Mouse (Mus musculus): Measurements from ENCODE around the gene Psg29.

Gene Psg29

DNA sequence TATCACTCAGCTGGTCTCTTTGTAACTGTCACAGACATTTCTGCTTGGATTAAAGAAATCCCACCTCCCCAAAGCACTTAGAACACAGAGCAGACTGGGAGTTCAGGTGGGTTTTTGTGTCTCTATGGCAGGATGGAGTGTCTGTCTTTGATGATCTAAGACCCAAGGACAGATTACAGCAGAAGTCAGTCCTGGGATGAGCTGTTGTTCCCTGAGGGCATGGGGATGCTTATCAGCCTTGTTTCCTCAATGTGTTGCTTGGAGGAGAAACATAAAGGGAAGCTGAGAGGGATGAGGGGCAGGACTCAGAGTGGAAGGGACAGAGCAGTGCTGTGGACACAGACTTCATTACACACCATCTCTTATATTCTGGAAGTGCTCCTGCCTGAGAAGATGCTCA lies at the start of gene Psg29:
Gene Psg29, plus strand, starts transcription at position 301 of the 400 bp plus-strand sequence.
- DNase-seq (ENCODE audit: low spot score in 2 of 2), result no peak

DNA sequence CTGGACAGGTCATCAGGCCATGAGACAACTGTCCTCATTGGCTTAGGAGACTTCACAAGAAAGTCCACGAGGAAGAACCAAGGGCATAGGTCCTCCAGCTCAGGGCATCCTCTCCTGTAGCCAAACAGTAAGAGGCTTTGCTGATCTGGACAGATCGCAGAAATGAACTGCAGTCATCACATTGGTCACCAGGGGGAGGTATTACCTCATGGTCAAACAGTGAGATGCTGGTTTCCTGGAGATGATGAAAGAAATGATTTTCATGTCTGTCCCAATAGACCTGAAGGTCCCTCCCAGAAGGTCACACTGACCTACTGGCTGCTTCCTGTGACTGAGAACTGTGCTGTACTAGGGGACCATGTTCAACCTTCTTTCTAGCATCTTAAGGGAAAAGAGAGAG lies 47.6 kb upstream of the Psg29 start:
- peak; percentile 23 to 47 for DNase-seq (ENCODE audit: low spot score in 2 of 2)

DNA sequence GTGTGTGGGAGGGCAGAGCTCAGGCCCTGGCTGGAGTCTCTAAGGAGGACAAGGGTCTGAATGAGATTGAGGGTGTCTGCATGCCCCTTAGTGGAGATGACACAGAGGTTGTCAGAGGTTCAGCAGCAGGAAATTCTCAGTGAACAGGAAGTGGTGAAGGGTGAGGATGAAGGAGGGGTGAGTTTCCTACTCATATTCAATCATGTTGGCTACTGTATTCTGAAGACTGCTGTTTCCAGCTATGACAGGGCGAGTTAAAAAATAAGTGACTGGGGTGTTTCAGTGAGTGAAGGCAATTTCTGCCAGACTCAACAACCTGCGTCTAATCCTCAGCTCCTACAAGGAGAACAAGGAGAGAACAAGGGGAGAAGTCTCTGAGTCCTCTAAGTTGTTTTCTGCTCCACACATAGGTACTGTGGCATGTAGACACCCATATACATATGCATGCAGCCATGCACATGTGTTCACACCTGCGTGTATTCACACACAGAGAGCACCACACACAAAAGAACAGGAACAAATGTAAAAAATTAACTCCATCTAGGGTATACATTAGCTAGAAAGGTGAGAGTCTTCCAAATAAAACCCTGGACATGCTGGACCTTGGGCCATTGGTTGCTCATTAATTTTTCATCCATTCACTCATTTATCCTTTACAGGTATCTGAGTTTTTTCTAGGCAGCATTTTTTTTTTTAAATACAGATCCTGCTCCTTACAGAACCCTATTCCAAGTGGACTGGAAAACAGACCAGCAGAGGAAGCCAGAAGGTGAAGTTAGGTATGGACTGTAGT lies 46.2 kb upstream of the Psg29 start:
- no peak for DNase-seq (ENCODE audit: low spot score in 2 of 2)

DNA sequence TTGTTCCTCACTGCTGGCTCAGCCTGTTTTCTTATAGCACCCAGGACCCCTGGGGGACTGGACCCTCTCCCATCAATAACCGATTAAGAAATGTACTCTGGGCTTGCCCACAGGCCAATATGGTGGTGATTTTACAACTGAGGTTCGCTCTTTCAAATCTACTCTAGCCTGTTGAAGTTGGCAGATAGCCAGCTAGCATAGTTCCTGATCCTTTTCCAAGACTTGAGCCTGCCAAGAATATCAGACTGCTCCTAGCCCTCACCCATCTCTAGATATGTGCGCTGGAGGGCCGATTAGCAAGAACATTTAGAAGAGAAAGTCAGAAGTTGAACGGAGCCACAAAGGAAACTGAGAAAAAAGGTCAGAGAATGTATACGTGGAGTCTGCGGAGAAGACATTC lies 44.3 kb upstream of the Psg29 start:
- DNase-seq (ENCODE audit: low spot score in 2 of 2), result no peak

DNA sequence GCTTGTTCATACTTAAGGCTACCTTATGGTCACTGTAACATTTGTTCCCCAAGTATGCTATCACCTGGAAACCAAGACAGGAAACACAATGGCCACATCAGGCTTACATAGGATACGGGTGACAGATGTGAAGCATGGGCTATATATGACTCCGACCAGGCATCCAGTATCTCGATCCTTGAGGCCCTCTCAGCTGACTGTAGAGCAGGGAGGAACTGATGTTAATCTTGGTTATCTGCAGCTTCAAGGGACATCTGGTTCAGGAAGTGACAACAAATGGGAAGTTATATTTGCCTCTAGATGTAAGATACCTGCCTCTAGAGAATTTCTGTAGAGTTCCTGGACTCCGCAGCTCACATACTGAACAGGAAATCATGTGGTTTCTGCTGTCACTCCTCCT lies 31.4 kb upstream of the Psg29 start:
- DNase-seq (ENCODE audit: low spot score in 2 of 2), result no peak

DNA sequence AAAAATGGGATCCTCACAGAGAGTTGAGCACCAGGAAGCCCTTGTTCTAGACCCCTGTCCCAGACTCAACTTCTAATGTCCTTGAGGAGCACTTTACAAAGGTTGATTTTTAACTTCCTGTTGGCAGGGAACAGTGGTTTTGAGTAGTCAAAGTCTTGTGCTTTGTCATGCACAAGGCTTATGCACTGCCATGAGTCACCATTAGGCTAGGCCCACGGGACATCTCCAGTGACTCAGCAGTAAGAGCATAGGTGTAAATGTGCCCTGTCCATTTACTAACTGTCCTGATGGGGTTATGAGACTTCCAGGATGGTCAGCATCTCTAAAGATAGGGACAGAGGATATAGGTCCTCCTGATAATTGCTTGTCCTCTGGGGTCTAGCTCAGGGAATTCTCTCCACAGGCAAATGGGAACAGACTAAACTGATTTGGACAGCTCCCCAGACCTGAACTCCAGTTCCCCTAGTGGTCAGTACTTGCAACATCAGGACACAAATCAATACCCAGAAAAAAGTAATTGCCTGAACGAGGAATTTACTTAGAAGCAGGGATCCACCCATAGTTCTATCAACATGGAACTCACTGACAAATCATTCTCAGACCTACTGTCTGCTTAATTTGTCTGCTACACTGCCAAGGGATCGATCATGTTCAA lies 2.4 kb downstream of the Psg29 start:
- DNase-seq (ENCODE audit: low spot score in 2 of 2), result no peak

Data from urinary bladder, adult 18-20 months (tissue).